Mouse (Mus musculus) liver, adult 2 months (tissue): Measurements from ENCODE around the gene Hsfy2.

ENCODE experiments used
- CTCF ChIP-seq: fragments of 200-500 bp; IDR thresholded peaks from 2 replicates; pipeline ENCODE4 v1.5.1; 2011; ENCODE audit warnings: low read depth, low read length, control low read depth
- POLR2A ChIP-seq: fragments of 200-500 bp; IDR thresholded peaks from 2 replicates; pipeline ENCODE4 v1.6.1; 2011; ENCODE audit warnings: low read length, control low read depth; ENCODE audit not compliant: insufficient read depth; ENCODE audit errors: extremely low read depth

GRCm38 (mm10) chr1:56681258-56681657, 44.0 kb upstream of the Hsfy2 start:
- TF ChIP-seq CTCF (no peak), POLR2A (no peak)
